Mouse (Mus musculus) cortical plate, adult 2 months (tissue): ENCODE measurements at regions not wholly inside any gene's neighbourhood (a gene's known extent, or its start where the extent isn't known, plus 50 kb on each side); places are given as distances from the start of the nearest gene placed in this dataset.

Experiments used
- H3K27ac ChIP-seq: fragments of 200-500 bp; 2 replicates; pipeline ENCODE4 v1.5.1; 2012; ENCODE audit warnings: low read length, control low read depth, inconsistent platforms; ENCODE audit not compliant: insufficient read depth
- H3K4me1 ChIP-seq: fragments of 200-500 bp; 2 replicates; pipeline ENCODE4 v1.6.1; 2011; ENCODE audit warnings: low read length; ENCODE audit not compliant: control insufficient read depth, insufficient read depth
- H3K4me3 ChIP-seq: fragments of 200-500 bp; 2 replicates; pipeline ENCODE4 v1.5.1; 2011; ENCODE audit warnings: mild to moderate bottlenecking, low read length, control low read depth; ENCODE audit not compliant: insufficient read depth
- CTCF ChIP-seq: fragments of 200-500 bp; IDR thresholded peaks from 2 replicates; pipeline ENCODE4 v1.5.1; 2011; ENCODE audit warnings: mild to moderate bottlenecking, control low read depth, low read length; ENCODE audit not compliant: insufficient read depth; ENCODE audit errors: extremely low read depth
- POLR2A ChIP-seq: fragments of 200-500 bp; IDR thresholded peaks from 2 replicates; pipeline ENCODE4 v1.6.1; 2011; ENCODE audit warnings: mild to moderate bottlenecking, low read length, control low read depth; ENCODE audit not compliant: insufficient read depth; ENCODE audit errors: extremely low read depth

GRCm38 (mm10) chr11:24414804-24415203 is 336.9 kb downstream of the Bcl11a start:
- no peaks in the 10 kb centered on the region for H3K4me1 ChIP-seq
- no peak for TF ChIP-seq POLR2A
- TF ChIP-seq CTCF, result peak; percentile 51; the same call in 1 of the 2 replicates
- H3K4me3 ChIP-seq, result no peak overlapping the region
- H3K27ac ChIP-seq, result no peak overlapping the region

DNA sequence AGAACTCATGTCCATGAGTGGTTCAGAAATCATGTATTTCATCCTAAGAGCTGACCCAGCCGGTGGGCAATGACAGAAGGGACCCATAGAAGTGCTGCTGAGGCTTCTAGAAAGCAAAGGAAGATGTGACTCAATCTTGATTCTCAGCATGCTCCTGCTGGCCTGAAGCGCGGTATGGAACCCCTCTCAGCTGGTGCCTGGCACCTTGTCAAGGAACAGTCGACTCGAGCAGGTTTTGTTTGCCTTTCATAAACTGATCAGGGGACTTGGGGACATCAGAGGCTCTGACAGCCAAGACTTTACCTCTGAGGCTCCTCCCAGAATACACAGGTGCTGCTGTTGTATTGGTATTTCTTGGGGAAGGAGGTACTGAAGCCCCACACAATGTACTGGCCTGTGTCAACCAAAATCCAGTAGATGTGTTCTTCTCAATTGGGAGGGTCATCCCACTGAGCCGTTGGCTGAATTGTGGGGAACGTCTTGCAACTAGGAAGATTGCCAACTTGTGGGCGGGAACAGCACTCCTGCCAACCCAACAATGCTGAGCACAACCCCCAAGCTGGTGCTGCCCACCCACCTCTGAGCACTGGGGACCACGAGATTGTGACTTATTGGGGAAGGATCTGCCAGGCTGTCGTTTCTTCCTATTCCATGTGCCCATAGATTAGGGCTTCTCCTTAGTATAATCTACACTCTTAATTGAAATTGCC is 344.4 kb downstream of the Bcl11a start:
- H3K27ac ChIP-seq, result no peak overlapping the region
- TF ChIP-seq CTCF (no peak), POLR2A (no peak)
- no peaks in the 10 kb centered on the region for H3K4me1 ChIP-seq
- H3K4me3 ChIP-seq, result no peak overlapping the region

- H3K4me1 ChIP-seq, result no peaks in the 10 kb centered on the region
- H3K27ac ChIP-seq, result no peak overlapping the region
- no peak for TF ChIP-seq CTCF
- no peak for TF ChIP-seq POLR2A
- no peak overlapping the region for H3K4me3 ChIP-seq
These were observed 345.4 kb downstream of the Bcl11a start for GRCm38 (mm10) chr11:24423278-24423677.

- TF ChIP-seq CTCF (no peak), POLR2A (no peak)
- Histone ChIP-seq H3K4me1 (no peaks in the 10 kb centered on the region), H3K27ac (no peak overlapping the region), H3K4me3 (no peak overlapping the region)
These were observed 349.4 kb downstream of the Bcl11a start for GRCm38 (mm10) chr11:24426995-24427883.

DNA sequence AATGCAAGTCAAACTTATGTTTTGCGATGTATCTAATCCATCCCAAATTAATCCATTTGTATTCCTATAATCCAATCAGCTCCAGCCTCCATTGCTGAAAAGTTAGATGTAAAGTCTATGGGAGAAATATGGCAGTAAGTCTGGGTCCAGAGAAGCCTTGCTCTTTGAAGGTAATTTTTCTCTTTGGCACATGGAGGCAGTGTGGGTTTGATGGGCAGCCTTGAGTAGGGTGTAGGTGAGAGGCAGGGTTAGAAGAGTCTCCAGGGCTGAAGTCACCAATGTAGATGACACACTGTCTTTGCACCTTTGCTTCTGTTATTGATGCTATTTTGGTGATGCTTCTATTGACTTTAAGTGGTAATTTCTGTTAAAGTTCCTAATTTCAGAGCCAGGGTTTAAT is 370.8 kb downstream of the Bcl11a start:
- Histone ChIP-seq H3K27ac (no peak overlapping the region), H3K4me1 (no peaks in the 10 kb centered on the region), H3K4me3 (no peak overlapping the region)
- TF ChIP-seq CTCF (0 out of 2 replicates have a peak, but pooled peaks have one; percentile 2), POLR2A (no peak)

DNA sequence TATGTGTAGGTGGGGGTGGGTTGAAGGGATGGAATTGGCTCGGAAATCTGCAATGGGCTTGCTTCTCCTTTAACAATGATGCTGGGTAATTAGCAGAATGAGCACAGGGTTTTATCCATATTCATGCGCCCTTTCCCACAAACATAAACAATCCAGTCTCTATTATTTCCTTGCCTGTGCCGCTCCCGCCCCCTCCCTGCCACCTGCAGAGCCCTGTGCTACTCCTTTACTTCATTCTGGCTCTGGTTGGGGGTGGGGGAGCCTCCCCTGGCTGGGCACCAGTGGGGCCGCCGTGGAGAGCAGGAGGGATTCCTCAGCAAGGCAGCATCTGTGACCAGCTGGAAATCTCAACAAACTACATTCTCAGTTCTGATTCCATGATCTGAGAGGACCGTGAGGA is 374.4 kb downstream of the Bcl11a start:
- TF ChIP-seq POLR2A, result no peak
- TF ChIP-seq CTCF, result no peak
- no peaks in the 10 kb centered on the region for H3K4me1 ChIP-seq

DNA sequence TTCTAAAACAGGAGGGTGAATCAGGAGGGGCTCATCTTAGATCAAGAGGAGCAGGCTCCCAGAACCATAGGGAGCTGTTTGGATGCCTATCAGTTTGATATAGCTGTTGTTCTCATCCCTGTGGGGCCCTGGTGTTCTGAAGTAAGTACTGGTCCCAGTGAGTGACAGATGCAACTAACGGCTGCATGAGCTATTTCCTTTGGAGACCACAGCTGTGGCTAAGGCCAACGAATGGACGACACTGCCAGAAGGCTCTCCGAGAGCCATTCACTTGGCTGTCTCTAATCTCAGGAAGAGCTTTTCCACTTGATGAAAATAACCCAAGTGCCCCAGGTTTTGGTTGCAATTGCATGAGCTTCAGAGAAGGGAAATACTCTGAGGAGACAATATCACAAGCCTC is 386.8 kb downstream of the Bcl11a start:
- no peaks in the 10 kb centered on the region; the same call in 1 of the 2 replicates for H3K4me1 ChIP-seq
- no peak overlapping the region for H3K4me3 ChIP-seq
- no peak for TF ChIP-seq POLR2A
- H3K27ac ChIP-seq, result no peak overlapping the region

More for the DNA sequence above, 374.4 kb downstream of the Bcl11a start:
- Histone ChIP-seq H3K4me3 (no peak overlapping the region), H3K27ac (no peak overlapping the region)

DNA sequence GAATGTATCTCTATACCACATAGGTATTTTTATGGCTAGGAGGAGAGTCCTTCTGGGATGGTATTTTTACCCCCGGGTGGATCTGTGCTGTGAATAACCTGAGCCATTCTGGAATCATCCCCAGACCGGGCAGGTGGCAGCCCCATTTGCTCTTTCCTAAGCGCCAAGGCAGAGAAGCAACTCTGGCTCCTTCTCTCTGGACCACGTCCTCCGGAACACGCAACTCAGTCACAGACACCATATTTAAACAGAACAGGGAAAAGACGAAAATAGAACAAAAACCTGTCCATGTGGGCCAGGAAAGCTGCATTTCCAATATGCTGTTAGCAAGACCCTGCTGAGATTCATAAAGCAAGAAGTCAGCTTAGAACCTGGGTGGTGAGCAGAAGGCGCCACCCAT is 389.6 kb downstream of the Bcl11a start:
- no peaks in the 10 kb centered on the region; the same call in 1 of the 2 replicates for H3K4me1 ChIP-seq
- no peak overlapping the region for H3K27ac ChIP-seq
- no peak for TF ChIP-seq POLR2A
- no peak for TF ChIP-seq CTCF
- H3K4me3 ChIP-seq, result no peak overlapping the region

- no peaks in the 10 kb centered on the region; the same call in none of the 2 replicates for H3K4me1 ChIP-seq
- H3K27ac ChIP-seq, result no peak overlapping the region
- TF ChIP-seq POLR2A (no peak), CTCF (no peak)
- no peak overlapping the region for H3K4me3 ChIP-seq
These were observed 392.6 kb downstream of the Bcl11a start for GRCm38 (mm10) chr11:24470469-24470868.

DNA sequence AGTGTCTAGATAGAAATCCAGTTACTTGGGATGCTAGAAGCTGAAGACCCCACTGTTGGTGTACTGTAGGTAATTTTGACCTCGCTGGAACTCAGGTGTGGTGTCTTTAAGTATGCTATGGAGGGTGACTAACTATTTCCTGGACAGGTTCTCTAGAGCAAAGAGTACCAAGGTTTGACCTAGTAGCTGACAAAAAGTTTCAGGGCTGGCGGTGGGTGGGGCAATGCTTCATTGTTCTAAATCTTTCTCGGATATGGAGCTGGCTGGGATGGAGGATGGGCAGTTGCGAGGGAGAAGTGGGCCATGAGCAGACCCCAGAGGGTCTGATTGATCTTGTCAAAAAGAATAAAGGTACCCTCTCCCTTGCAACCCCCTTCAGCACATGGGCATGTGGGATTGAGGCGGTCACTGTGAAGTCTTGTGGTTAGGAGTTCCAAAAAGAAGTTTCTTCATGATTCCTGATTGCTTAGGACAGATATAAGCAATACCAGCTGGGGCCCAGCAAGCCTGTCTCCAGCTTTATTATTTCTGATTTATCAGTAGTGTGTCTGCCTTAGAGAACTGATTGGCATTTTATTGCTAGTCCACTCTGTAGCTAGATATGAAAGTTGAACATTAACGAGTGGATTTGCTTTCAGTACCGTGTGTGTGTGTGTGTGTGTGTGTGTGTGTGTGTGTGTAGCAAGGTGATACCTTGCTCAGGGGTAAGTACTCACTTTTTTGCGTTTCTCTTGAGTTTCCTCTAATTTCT is 394.9 kb downstream of the Bcl11a start:
- Histone ChIP-seq H3K4me1 (no peaks in the 10 kb centered on the region; the same call in 1 of the 2 replicates), H3K27ac (no peak overlapping the region), H3K4me3 (no peak overlapping the region)
- TF ChIP-seq CTCF, result no peak
- TF ChIP-seq POLR2A, result no peak
